Mouse (Mus musculus): ENCODE results near the gene Mobp.

- TF ChIP-seq CTCF (IDR thresholded peaks at IDR 0.05; ENCODE audit: insufficient read depth, low read depth, low read length) (no peak), POLR2A (IDR thresholded peaks at IDR 0.05; ENCODE audit: insufficient read depth, low read depth, low read length) (no peak)
These were observed at the start of gene Mobp for GRCm38 (mm10) chr9:120149222-120149828.
